Mouse (Mus musculus) ES-Bruce4 (cell line): Measurements from ENCODE around the gene Zscan22. TPM values are rescaled to one million over a fixed set of nuclear protein-coding genes. Genes with fewer than 3 reads are reported as not detected.
A peak's percentile ranks its signal among the peaks of the same experiment; 100 is the strongest.
"Not testable (repeated sequence)": the region's sequence is repeated elsewhere in the genome, so short reads cannot be mapped to it uniquely, and the experiment has no call there.

Experiments
- H3K27ac ChIP-seq: 2 replicates; pipeline ENCODE4 v1.5.1; 2012; ENCODE audit warnings: low read length, inconsistent platforms; ENCODE audit not compliant: insufficient read depth
- H3K27me3 ChIP-seq: 2 replicates; pipeline ENCODE4 v1.6.1; 2012; ENCODE audit warnings: mild to moderate bottlenecking, low read length, inconsistent platforms; ENCODE audit not compliant: control insufficient read depth, poor library complexity, insufficient read depth, severe bottlenecking
- H3K36me3 ChIP-seq: 2 replicates; pipeline ENCODE4 v1.6.1; 2012; ENCODE audit warnings: inconsistent platforms, mild to moderate bottlenecking, low read length, moderate library complexity; ENCODE audit not compliant: control insufficient read depth, poor library complexity, insufficient read depth, severe bottlenecking
- H3K4me1 ChIP-seq: one replicate; pipeline ENCODE4 v1.8.1; 2011; ENCODE audit warnings: low read length; ENCODE audit not compliant: control insufficient read depth, insufficient read depth
- H3K4me3 ChIP-seq: 2 replicates; pipeline ENCODE4 v1.5.1; 2011; ENCODE audit warnings: low read depth, mild to moderate bottlenecking, low read length
- H3K9ac ChIP-seq: 2 replicates; pipeline ENCODE4 v1.6.1; 2012; ENCODE audit warnings: low read depth, mild to moderate bottlenecking, inconsistent platforms; ENCODE audit not compliant: poor library complexity, severe bottlenecking
- H3K9me3 ChIP-seq: replicated peaks from 2 replicates; pipeline ENCODE4 v1.6.1; 2012; ENCODE audit warnings: mild to moderate bottlenecking, low read length, inconsistent platforms; ENCODE audit not compliant: control insufficient read depth, poor library complexity, insufficient read depth, severe bottlenecking
- CTCF ChIP-seq: IDR thresholded peaks from one replicate; pipeline ENCODE4 v1.8.1; 2011; ENCODE audit warnings: low read depth, low read length
- EP300 ChIP-seq: IDR thresholded peaks from 2 replicates; pipeline ENCODE4 v1.6.1; 2011; ENCODE audit warnings: low read depth, low read length; ENCODE audit not compliant: insufficient read depth
- POLR2A ChIP-seq: IDR thresholded peaks from one replicate; pipeline ENCODE4 v1.8.1; 2011; ENCODE audit warnings: low read length; ENCODE audit not compliant: insufficient read depth
- polyA plus RNA-seq: library from polyadenylated mRNA; stranded (reverse); fragments of >200 nt; gene quantifications from 2 replicates; pipeline ENCODE4 v1.2.4, GENCODE M21; 2011; ENCODE audit warnings: low read depth; ENCODE audit not compliant: missing spikeins, insufficient read depth, insufficient read length

The Zscan22 gene
- polyA plus RNA-seq, 1 experiment: 10.7 TPM

DNA sequence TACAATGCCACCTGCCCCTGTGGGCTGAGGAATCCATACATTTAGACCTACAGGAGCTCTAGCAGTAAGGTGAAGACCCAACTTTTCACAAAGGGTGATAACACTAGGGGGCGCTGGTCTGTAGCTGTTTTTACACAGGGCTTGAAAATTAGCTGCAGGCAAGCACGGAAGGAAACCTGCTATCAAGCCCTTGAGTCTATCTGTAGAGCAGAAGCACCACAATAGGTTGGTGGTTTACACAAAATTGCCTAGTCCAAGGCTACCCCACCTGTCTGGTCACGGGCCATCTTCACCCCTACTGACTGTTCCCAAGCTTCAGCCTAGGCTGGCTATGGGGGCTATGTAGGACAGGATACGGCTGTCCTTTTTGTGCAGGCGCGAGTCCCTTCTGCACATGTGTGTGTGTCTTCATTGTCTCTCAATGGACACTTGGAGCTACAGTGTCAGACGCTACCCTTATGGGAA lies 11.9 kb downstream of the Zscan22 start:
- TF ChIP-seq EP300 (no peak), POLR2A (peak; percentile 33), CTCF (peak; percentile 6)

DNA sequence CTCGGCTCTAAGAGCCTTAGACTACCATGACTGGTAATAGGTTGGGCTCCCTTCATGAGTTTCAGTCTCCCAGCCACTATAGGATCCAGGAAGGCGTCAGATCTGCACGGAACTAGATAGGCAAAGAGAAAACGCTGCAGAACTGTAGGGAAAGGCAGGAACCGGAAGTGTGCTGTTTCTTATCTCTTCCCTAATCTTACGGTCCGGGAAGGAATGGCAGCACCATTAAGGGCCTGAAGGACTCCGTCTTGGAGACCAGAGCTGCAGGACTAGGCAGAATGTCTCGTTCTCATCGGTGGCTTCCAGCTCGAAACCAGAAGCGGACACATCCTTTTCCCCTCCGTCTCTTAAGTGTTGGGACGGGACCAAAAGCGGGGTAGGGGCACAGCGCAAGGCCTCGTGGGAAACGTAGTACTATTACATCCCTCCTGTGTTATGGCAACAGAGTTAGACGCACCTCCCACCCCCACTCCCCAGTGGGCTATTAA lies 12.6 kb downstream of the Zscan22 start:
- no peaks in the 10 kb centered on the region for H3K4me1 ChIP-seq
- peak overlapping the region; percentile 36 for H3K9ac ChIP-seq
- TF ChIP-seq POLR2A (no peak), CTCF (no peak), EP300 (no peak)
- no peaks in the 10 kb centered on the region for H3K27me3 ChIP-seq
- H3K4me3 ChIP-seq: peak overlapping the region; percentile 90
- H3K27ac ChIP-seq: peak overlapping the region; percentile 79
- H3K9me3 ChIP-seq: no peaks in the 10 kb centered on the region
- peaks cover 33% of the 10 kb centered on the region for H3K36me3 ChIP-seq

More for the DNA sequence above, 11.9 kb downstream of the Zscan22 start:
- Histone ChIP-seq H3K4me3 (peak overlapping the region; percentile 90), H3K4me1 (no peaks in the 10 kb centered on the region), H3K36me3 (peaks cover 34% of the 10 kb centered on the region), H3K9ac (peak overlapping the region; percentile 36), H3K27me3 (no peaks in the 10 kb centered on the region), H3K9me3 (no peaks in the 10 kb centered on the region), H3K27ac (peak overlapping the region; percentile 79)

DNA sequence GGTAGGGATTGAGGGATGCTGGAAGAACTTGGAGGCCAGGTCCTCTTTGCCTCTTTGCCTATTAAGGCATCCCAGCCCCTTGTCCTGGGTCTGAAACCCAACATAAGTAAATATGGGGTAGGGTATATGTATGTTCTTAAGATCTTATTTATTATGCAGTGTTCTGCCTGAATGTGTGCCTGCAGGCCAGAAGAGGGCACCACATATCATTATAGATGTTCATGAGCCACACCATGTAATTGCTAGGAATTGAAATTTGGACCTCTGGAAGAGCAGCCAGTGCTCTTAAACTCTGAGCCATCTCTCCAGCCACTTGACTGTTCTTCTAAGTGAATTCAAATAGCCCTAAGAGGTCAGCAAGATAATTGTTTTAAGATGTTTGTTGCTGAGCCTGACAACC lies 15.9 kb downstream of the Zscan22 start:
- Histone ChIP-seq H3K9ac (no peak overlapping the region), H3K4me1 (no peaks in the 10 kb centered on the region), H3K27ac (no peak overlapping the region), H3K27me3 (no peaks in the 10 kb centered on the region; the same call in 1 of the 2 replicates), H3K36me3 (peaks cover 1% of the 10 kb centered on the region), H3K9me3 (no peaks in the 10 kb centered on the region), H3K4me3 (no peak overlapping the region)
- TF ChIP-seq EP300 (no peak), CTCF (no peak), POLR2A (no peak)

DNA sequence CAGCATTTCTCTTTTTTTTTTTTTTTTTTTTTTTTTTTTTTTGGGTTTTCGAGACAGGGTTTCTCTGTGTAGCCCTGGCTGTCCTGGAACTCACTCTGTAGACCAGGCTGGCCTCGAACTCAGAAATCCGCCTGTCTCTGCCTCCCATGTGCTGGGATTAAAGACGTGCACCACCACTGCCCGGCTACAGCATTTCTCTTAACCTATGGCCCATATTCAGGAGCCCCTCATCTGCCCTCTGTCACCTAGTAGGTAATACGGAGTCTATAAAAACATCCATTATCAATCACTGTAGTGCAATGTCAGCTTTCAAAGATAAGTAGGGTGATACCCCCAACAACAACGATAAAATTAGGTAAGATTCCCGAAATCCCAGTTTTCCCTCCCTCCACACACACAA lies 22.9 kb downstream of the Zscan22 start:
- not testable (repeated sequence) for H3K27ac ChIP-seq, H3K4me3 ChIP-seq, H3K27me3 ChIP-seq, H3K4me1 ChIP-seq, H3K9me3 ChIP-seq
- Histone ChIP-seq H3K9ac (peak overlapping the region; percentile 39; the same call in 1 of the 2 replicates), H3K36me3 (peaks cover 29% of the 10 kb centered on the region)

DNA sequence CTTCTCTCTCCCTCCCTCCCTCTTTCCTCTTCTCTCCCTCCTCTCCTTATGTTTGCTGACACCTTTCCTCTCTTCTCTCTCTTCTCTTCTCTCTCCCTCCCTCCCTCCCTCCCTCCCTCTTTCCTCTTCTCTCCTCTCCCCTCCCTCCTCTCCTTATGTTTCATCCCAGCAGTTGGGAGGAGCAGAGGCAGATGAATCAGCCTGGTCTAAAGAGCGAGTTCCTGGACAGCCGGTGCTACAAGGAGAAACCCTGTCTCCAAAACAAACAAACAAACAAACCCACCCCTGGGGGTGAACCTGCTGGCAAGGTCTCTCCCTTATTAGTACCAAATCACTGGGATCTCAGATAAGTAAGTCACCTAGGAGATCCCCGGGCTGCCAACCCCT lies 23.7 kb downstream of the Zscan22 start:
- Histone ChIP-seq H3K9me3 (no peaks in the 10 kb centered on the region), H3K4me3 (peak overlapping the region; percentile 82), H3K36me3 (peaks cover 38% of the 10 kb centered on the region), H3K9ac (peak overlapping the region; percentile 95), H3K4me1 (no peaks in the 10 kb centered on the region), H3K27ac (peak overlapping the region; percentile 60), H3K27me3 (no peaks in the 10 kb centered on the region)
- TF ChIP-seq CTCF: no peak
- no peak for TF ChIP-seq POLR2A
- no peak for TF ChIP-seq EP300

DNA sequence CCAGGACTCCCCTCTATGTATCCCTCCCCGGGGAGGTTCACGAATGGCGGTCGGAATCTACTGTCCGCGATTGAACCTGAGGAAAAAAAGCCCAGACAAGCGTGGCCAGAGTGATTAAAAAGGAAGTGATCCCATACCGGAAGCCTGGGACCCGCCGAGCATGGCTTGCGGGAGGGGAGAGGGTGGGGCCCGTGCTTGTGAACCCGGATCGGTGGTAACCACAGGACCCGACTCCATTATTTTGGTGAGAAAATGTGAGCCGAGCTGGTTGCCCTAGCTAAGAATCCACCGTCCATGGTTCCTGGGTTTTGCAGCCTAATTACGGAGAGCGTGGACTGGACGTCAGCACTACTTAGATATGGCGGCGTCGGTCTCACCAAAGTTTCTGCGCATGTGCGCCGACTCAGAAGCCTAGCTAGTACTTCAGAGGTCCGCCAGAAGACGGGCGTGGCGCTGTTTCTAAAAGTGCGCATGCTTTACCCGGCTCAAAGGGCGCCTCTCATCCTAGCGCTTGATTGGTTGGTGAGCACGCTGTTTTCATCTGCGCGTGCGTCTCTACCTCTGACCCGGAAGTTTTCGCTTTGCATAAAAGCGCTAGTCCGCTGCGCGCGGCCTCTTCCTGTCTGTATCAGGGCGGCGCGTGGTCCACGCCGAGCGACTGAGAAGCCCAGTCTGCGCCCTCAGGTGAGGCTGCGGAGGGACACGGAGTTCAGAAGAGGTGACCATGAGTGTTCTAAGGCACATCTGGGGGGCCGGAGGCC lies 24.3 kb downstream of the Zscan22 start, which contains the start of gene Rps5:
Rps5 (plus strand) TSS at position 586 of the 761 bp plus-strand sequence.
- H3K36me3 ChIP-seq: peaks cover 43% of the 10 kb centered on the region
- H3K27me3 ChIP-seq: no peaks in the 10 kb centered on the region
- no peaks in the 10 kb centered on the region for H3K4me1 ChIP-seq
- TF ChIP-seq CTCF (peak; percentile 24), POLR2A (peak; percentile 31), EP300 (no peak)
- no peaks in the 10 kb centered on the region for H3K9me3 ChIP-seq
- H3K9ac ChIP-seq: peak within 1 kb of the TSS; percentile 95
- H3K27ac ChIP-seq: peak within 1 kb of the TSS; percentile 64
- peak within 1 kb of the TSS; percentile 82 for H3K4me3 ChIP-seq
